Mouse (Mus musculus) midbrain, embryonic 10.5 days (tissue): ENCODE measurements around the gene Mif. TPM values are rescaled to one million over a fixed set of nuclear protein-coding genes. Genes with fewer than 3 reads are reported as not detected.

Source experiments
- DNase-seq: peaks from one replicate; pipeline ENCODE4 v3.0.0-alpha.2; 2017; ENCODE audit warnings: low spot score
- H3K27ac ChIP-seq: fragments of 300-500 bp; sonication (generic); replicated peaks from 2 replicates; pipeline ENCODE4 v1.5.1; 2016; ENCODE audit warnings: mild to moderate bottlenecking
- H3K27me3 ChIP-seq: fragments of 300-500 bp; sonication (generic); 2 replicates; pipeline ENCODE4 v1.6.1; 2016; ENCODE audit warnings: low read depth, mild to moderate bottlenecking; ENCODE audit not compliant: poor library complexity, severe bottlenecking
- H3K36me3 ChIP-seq: fragments of 300-500 bp; sonication (generic); 2 replicates; pipeline ENCODE4 v1.6.1; 2016; ENCODE audit warnings: mild to moderate bottlenecking, moderate library complexity
- H3K4me1 ChIP-seq: fragments of 300-500 bp; sonication (generic); 2 replicates; pipeline ENCODE4 v1.6.1; 2016
- H3K4me3 ChIP-seq: fragments of 300-500 bp; sonication (generic); 2 replicates; pipeline ENCODE4 v1.5.1; 2016; ENCODE audit warnings: mild to moderate bottlenecking, moderate library complexity
- H3K9me3 ChIP-seq: fragments of 300-500 bp; sonication (generic); replicated peaks from 2 replicates; pipeline ENCODE4 v1.6.1; 2016; ENCODE audit warnings: mild to moderate bottlenecking
- WGBS: fragments of 180-500 bp; shearing (Covaris S2); methylation state at CpG from one replicate; pipeline ENCODE4 v1.1.7; 2016; 5-methylcytosine and 5-hydroxymethylcytosine counted together
- polyA plus RNA-seq: library from polyadenylated mRNA; unstranded; fragments of >200 nt; fragmentation: Nextera tagmentation; extraction: Ambion mirVana; gene quantifications from 2 replicates; pipeline ENCODE4 v1.2.1, GENCODE M21; 2016

The Mif gene
- polyA plus RNA-seq, 1 experiment from 2014 or later = 3,289 TPM

DNA sequence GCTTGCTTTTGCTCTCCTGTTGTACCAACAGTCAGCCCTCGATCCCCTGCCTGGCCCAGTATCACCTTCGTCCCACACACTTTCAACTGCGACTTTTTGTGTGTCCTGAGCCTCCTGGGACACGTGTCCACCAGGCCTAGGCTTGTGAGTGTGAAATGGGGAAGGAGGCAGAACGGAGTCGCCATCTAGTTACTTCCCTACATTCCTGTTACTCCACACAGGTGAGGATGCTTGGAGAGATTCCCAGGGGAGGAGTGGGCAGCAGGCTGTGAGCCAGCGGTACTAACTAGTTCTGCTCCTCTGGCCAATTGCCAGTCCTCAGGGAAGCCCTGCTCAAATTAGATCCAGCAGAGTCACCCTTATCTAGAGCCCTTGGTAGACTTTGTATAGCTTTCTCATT lies 706 bp upstream of the Mif start:
- Histone ChIP-seq H3K27me3 (no peaks in the 10 kb centered on the region), H3K9me3 (no peaks in the 10 kb centered on the region; the same call in 1 of the 2 replicates), H3K36me3 (peaks cover 34% of the 10 kb centered on the region), H3K27ac (peak overlapping the region; percentile 100), H3K4me1 (peaks cover 38% of the 10 kb centered on the region), H3K4me3 (peak overlapping the region; percentile 91)
- DNase-seq = no peak
- WGBS = 26% methylated on average over 7 of the region's 7 CpGs

DNA sequence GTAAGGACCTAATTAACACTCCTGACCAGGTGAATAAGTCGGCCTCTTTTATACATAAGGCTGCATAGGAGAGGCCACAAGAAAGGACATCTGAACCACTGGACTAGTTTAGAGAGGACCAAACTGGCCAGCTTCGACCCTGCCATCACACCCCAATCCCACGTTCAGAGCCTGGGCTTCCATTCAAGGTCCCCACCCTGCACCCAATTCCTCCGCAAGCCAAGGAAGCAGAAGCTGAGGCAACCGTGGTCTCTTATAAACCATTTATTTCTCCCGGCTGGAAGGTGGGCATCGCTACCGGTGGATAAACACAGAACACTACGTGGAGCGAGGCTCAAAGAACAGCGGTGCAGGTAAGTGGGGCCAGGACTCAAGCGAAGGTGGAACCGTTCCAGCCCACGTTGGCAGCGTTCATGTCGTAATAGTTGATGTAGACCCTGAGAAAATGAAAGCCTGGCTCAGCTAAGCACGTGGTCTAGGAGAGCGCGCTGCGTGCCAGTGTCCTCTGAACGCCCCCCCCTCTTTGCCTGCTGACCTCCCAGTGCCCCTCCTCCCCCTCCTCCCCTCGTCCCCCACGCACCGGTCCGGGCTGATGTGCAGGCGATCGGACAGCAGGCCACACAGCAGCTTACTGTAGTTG lies 813 bp downstream of the Mif start:
- peak; percentile 79 for DNase-seq

DNA sequence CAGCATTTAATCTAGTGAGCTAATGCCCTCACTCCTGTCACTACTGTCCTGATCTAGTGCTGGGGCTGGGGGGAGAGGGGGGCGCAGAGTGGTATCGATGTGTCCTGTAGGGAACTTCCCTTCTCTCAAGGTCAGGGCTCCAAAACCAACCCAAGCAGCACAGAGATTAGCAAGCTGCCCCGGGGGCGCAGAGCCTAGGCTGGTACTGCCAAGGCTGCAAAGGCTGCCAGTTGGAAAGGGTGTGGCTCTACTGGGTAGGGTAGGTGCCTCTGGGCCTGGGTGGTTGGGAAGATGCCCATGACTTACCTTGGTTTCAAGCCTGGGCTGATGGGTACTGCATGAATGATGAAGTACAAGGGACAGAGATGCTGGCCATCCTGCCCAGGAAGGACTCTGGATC lies 2.4 kb downstream of the Mif start:
- H3K4me3 ChIP-seq = peak overlapping the region; percentile 91; the same call in 1 of the 2 replicates
- 92% methylated on average over 4 of the region's 4 CpGs for WGBS
- no peaks in the 10 kb centered on the region; the same call in 1 of the 2 replicates for H3K9me3 ChIP-seq
- no peak for DNase-seq
- H3K36me3 ChIP-seq = peaks cover 36% of the 10 kb centered on the region
- H3K4me1 ChIP-seq = peaks cover 38% of the 10 kb centered on the region
- H3K27me3 ChIP-seq = no peaks in the 10 kb centered on the region
- no peak overlapping the region; the same call in 1 of the 2 replicates for H3K27ac ChIP-seq

More for the DNA sequence above, 813 bp downstream of the Mif start:
- Histone ChIP-seq H3K4me3 (peak overlapping the region; percentile 91), H3K27ac (peak overlapping the region; percentile 100), H3K27me3 (no peaks in the 10 kb centered on the region), H3K36me3 (peaks cover 36% of the 10 kb centered on the region), H3K4me1 (peaks cover 38% of the 10 kb centered on the region), H3K9me3 (no peaks in the 10 kb centered on the region; the same call in 1 of the 2 replicates)
- 3% methylated on average over 27 of the region's 27 CpGs for WGBS

DNA sequence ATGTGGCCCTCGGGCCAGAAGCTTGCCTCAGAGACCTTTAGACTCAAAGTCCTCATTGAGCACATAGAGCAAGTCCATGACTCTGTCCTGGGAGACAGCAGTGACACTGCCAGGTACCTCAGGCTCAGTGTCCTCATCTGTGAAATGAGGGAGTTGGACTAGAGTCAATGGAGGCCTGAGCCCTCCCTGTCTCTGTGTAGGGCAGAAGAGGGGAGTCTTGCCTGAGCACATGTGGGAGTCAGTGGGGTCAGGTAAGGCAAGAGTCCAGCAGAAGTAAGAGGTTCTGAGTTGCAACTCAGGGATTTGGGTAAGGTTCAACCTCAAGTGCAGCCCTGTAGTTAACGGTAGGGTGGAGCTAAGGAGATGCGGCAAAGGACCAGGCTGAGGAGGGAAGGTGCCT lies 3.1 kb downstream of the Mif start:
- Histone ChIP-seq H3K27me3 (no peaks in the 10 kb centered on the region), H3K36me3 (peaks cover 36% of the 10 kb centered on the region), H3K27ac (no peak overlapping the region), H3K4me1 (peaks cover 38% of the 10 kb centered on the region), H3K9me3 (no peaks in the 10 kb centered on the region), H3K4me3 (no peak overlapping the region)
- no peak for DNase-seq
- WGBS = 90% methylated on average over 3 of the region's 3 CpGs

DNA sequence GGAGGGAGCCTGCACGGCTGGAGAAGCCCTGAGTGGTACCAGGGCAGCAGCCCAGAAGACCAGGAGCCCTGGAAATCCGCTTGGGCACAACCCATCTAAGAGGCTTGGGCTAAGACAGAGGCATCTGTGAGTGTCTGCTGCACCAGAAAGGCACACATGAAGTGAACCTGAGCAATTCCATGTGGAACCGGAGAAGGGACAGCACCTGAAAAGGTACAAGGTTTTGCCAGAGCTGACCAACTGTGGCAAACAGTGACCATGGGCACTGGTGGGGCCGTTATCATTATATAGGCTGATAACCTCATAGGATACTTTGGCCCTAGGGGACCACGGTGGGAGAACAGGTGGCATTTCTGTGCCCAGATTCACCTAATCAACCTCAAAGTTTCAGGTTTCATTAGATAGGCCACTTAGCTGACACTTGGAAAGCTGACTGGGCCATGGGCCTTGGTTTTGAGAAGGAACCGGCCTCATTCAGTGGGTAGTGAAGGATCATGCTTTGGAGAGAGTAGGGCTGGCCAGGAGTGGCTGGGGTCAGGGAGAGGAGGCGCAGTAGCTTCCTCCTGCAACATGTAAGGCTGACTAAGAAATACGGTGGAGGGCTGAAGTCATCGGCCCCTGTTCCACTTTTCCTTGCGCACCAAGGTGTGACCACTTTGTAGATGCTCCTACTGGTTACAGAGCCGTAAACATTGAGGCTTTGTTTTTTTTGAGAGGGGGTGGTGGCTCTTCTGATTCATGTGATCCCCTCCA lies 3.7 kb downstream of the Mif start:
- H3K27me3 ChIP-seq = 0 out of 2 replicates have a peak, but pooled peaks cover under 1% of the 10 kb centered on the region
- 86% methylated on average over 11 of the region's 11 CpGs for WGBS
- H3K36me3 ChIP-seq = peaks cover 36% of the 10 kb centered on the region
- H3K9me3 ChIP-seq = no peaks in the 10 kb centered on the region
- H3K27ac ChIP-seq = no peak overlapping the region
- H3K4me1 ChIP-seq = peaks cover 38% of the 10 kb centered on the region
- DNase-seq = no peak
- H3K4me3 ChIP-seq = no peak overlapping the region

DNA sequence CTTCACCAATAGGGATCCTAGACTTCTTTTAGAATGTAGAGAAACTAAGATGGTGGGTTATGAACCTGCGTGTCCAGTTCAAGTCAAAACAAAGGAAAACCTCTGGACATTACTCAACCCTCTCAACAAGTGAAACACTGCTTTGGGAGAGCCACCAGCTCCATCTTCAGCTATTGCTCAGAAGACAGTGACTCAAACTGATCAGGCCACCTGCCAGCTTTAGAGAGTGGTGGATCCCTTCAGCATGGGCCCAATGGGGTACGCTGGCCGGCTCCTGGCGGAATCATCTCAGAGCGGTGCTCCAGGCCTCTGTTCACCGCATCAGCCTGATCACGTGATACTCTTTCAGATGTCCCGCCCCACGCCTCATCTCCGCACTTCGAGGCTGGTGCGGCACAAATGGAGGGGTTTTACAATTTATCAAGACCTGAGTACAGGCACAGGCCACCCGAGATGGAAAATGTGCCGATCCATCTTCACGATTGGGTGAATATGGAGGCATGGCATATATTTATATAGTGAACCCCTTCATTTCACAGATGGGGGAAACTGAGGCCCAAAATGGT lies 4.5 kb downstream of the Mif start:
- H3K4me3 ChIP-seq = no peak overlapping the region
- H3K36me3 ChIP-seq = peaks cover 36% of the 10 kb centered on the region
- no peak for DNase-seq
- H3K4me1 ChIP-seq = peaks cover 38% of the 10 kb centered on the region
- 92% methylated on average over 15 of the region's 15 CpGs for WGBS
- H3K9me3 ChIP-seq = no peaks in the 10 kb centered on the region
- peaks cover 7% of the 10 kb centered on the region for H3K27me3 ChIP-seq
- H3K27ac ChIP-seq = no peak overlapping the region

DNA sequence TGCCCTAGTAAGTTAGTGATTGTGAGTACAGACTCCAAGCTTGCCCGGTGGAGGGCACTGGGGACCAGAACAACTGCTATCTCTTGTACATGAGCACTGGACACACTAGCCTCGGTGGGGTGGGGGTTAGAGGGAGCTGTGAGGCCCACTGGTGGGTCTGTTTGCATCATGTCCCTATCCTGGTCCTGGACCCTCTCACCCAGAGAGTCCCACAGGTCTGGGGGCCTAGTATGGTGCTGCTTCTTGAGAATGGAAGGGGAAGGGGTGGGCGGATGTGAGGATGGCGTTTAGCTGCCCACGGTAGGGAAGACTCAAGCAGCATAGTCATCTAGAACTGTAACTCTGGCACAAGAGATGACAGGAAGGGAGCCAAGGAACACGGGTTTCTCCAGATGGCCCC lies 5.2 kb downstream of the Mif start:
- WGBS = 92% methylated on average over 6 of the region's 6 CpGs
- Histone ChIP-seq H3K4me1 (peaks cover 39% of the 10 kb centered on the region), H3K36me3 (peaks cover 36% of the 10 kb centered on the region), H3K27ac (no peak overlapping the region), H3K9me3 (no peaks in the 10 kb centered on the region), H3K27me3 (peaks cover 12% of the 10 kb centered on the region), H3K4me3 (no peak overlapping the region)
- no peak for DNase-seq

DNA sequence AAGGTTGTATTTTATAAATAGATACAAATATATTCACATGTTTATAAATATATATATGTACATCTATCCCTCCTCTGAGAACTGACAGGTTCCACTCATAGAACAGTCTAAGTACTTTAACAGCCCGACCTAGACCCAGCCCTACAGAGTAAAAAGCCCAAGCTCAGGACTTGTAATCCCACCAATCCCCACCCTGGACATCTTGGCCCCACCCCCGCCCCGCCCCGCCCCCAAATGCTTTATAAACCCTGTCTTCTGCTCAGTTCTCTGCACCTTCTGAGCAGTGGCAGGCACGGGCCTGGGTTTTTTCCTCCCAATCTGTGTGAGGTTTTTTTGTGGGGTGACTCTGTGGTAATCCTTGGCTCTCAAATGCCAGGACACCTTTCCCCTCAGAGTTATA lies 5.9 kb downstream of the Mif start:
- DNase-seq = no peak
- peaks cover 35% of the 10 kb centered on the region for H3K36me3 ChIP-seq
- peaks cover 42% of the 10 kb centered on the region for H3K4me1 ChIP-seq
- H3K4me3 ChIP-seq = no peak overlapping the region
- H3K27me3 ChIP-seq = peaks cover 12% of the 10 kb centered on the region
- H3K9me3 ChIP-seq = no peaks in the 10 kb centered on the region
- no peak overlapping the region for H3K27ac ChIP-seq
- WGBS = 63% methylated on average over 5 of the region's 5 CpGs

DNA sequence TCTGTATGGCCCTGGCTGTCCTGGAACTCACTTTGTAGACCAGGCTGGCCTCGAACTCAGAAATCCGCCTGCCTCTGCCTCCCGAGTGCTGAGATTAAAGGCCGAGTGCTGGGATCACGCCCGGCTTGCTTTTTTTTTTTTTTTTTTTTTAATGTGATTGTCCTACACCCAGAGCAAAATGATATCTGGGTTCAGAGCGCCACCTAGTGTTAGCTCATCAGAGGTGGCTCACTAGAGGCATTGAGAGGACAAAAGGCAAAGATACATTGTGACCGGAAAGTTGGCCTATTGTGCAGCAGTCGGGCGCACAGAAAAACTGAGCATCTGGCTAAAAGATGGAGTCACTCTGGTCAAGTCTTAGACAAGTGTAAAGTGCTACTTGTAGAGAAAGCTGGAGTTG lies 6.6 kb downstream of the Mif start:
- DNase-seq = peak; percentile 78
- WGBS = 37% methylated on average over 10 of the region's 10 CpGs
- H3K36me3 ChIP-seq = peaks cover 29% of the 10 kb centered on the region
- H3K27ac ChIP-seq = no peak overlapping the region; the same call in 1 of the 2 replicates
- peaks cover 12% of the 10 kb centered on the region for H3K27me3 ChIP-seq
- peaks cover 38% of the 10 kb centered on the region for H3K4me1 ChIP-seq
- no peak overlapping the region for H3K4me3 ChIP-seq
- no peaks in the 10 kb centered on the region for H3K9me3 ChIP-seq

DNA sequence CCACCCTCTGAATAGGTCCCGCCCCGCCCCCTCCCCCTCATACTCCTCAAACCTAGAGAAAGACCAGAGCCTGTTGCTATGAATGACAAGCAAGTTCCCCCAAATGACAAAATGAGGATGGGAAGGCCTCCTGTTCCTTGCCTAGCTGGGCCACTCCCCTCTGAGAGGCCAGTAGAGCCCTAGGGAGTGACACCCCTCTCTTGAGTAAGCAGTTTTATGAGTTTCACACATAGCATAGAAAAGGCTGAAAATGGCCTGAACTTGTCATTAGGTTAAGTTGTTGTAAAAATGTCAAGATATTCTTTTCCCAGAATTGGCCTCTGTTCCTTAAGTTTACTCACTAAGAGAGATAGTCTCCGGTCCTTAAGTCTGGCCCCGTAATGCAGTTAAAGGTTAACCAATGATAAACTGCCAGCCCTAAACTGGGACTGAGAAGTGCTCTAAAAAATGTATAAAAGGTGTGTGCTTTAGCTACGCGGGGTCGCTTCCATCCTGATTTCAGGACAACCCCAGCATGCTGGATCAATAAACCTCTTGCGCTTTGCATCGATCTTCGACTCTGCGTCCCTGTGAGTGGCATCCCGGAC lies 7.4 kb downstream of the Mif start:
- Histone ChIP-seq H3K27me3 (peaks cover 12% of the 10 kb centered on the region), H3K4me3 (no peak overlapping the region), H3K27ac (no peak overlapping the region), H3K36me3 (peaks cover 21% of the 10 kb centered on the region), H3K4me1 (peaks cover 30% of the 10 kb centered on the region), H3K9me3 (no peaks in the 10 kb centered on the region)
- DNase-seq = no peak
- 94% methylated on average over 12 of the region's 12 CpGs for WGBS

DNA sequence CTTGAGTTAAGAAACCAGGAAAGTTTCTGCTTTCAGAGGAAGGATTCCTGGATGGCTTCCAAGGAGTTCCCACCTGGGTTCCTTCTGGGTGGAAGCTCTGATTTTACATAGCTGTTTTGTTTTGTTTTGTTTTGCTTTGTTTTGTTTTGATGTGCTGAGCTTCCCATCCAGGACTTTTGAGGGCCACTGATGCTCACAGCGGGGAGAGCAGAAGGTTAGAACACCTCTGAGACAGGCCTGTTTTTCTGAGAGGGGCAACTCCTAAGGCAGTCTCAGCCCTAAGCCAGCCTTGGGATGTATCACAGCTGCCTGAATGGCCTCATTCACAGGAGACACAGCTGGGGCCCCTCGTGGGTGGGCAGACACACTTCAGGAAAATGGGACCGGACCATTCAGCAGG lies 8.4 kb downstream of the Mif start:
- Histone ChIP-seq H3K4me1 (peaks cover 26% of the 10 kb centered on the region), H3K27ac (no peak overlapping the region)
- WGBS = 29% methylated on average over 3 of the region's 3 CpGs

DNA sequence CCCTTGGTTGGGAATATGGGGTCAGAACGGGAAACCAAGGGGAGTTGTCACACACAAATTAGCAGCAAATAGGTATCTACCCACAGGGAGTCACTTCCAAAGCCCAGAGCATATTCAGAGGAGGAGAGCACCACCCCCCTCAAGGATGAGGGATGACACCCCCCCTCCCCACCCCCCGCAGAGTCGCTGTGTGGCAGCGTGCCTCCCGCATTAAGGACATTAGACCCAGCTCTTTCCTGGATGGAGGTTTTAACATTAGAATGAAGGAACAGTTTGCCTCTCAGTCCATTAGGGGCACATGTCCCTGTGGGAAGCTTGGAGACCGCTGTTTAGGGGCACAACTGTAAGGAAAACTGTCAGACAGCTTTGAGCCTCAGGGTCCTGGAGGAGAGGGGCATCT lies 9.0 kb downstream of the Mif start:
- Histone ChIP-seq H3K4me1 (peaks cover 26% of the 10 kb centered on the region), H3K36me3 (peaks cover 5% of the 10 kb centered on the region; the same call in 1 of the 2 replicates), H3K27me3 (peaks cover 12% of the 10 kb centered on the region), H3K4me3 (no peak overlapping the region), H3K27ac (no peak overlapping the region), H3K9me3 (no peaks in the 10 kb centered on the region)
- DNase-seq = no peak
- WGBS = 10% methylated on average over 6 of the region's 6 CpGs

More for the DNA sequence above, 8.4 kb downstream of the Mif start:
- Histone ChIP-seq H3K4me3 (no peak overlapping the region), H3K27me3 (peaks cover 12% of the 10 kb centered on the region), H3K9me3 (no peaks in the 10 kb centered on the region), H3K36me3 (peaks cover 11% of the 10 kb centered on the region)
- DNase-seq = no peak
